Mouse (Mus musculus): ENCODE results near the gene Nsmf. TPM values are rescaled to one million over a fixed set of nuclear protein-coding genes. Genes with fewer than 3 reads are reported as not detected.
A peak's percentile ranks its signal among the peaks of the same experiment; 100 is the strongest.

The Nsmf gene
- polyA plus RNA-seq, 1 experiment from 2014 or later = 71.1 TPM

DNA sequence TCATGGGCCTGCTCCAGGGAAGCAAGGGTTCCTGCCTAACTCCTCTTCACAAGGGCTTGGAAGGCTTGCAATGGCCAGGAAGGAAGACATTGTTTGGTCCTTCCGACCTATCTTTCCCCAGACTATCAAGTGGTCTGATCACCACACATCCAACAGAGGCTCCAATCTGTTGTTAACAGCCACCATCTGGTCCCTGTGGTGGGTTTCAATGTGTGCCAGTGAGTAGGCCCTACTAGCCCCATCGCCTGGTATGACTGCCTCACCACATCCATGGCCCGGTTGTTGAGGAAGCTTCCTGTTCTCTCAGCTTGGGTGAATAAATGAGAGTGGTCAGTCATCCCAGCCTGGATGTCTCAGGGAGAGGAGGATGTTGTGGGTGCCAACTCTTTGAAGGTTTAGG lies 34.5 kb downstream of the Nsmf start:
- peaks cover 10% of the 10 kb centered on the region; the same call in 1 of the 2 replicates for H3K4me1 ChIP-seq

DNA sequence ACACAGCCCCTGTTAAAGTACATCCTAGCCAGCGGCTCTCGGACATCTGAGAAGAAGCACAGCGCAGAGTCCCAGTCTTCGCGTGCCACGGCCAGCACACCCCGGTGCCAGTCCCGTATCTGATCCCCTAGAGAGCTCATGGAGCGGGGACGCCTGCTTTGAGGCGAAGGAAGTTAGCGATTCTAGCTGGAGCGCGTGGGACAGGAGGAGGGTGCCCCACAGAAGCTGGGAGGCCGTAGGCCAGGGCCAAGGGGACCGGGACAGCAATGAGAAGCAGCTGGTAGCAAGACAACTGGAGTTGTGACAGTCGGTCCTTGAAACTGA lies 40.6 kb downstream of the Nsmf start:
- no peaks in the 10 kb centered on the region for H3K9me3 ChIP-seq
- 0 out of 2 replicates have a peak, but pooled peaks cover 4% of the 10 kb centered on the region for H3K4me1 ChIP-seq
- WGBS = 24% methylated on average over 17 of the region's 17 CpGs
- no peak overlapping the region for H3K27ac ChIP-seq
- H3K4me3 ChIP-seq = peak overlapping the region; percentile 18
- peaks cover 4% of the 10 kb centered on the region; the same call in 1 of the 2 replicates for H3K27me3 ChIP-seq
- H3K4me2 ChIP-seq = peak overlapping the region; percentile 50
- ATAC-seq (ENCODE audit: borderline replicate concordance, extremely low read depth, low FRiP score, low TSS enrichment) = 0 out of 2 replicates have a peak, but pooled peaks have one; percentile 12
- no peak overlapping the region for H3K9ac ChIP-seq
- no peaks in the 10 kb centered on the region for H3K36me3 ChIP-seq

More for the DNA sequence above, 34.5 kb downstream of the Nsmf start:
- H3K36me3 ChIP-seq = no peaks in the 10 kb centered on the region
- no peak overlapping the region for H3K4me3 ChIP-seq
- H3K27ac ChIP-seq = no peak overlapping the region
- no peak overlapping the region for H3K4me2 ChIP-seq
- H3K9me3 ChIP-seq = no peaks in the 10 kb centered on the region
- no peaks in the 10 kb centered on the region for H3K27me3 ChIP-seq
- no peak overlapping the region for H3K9ac ChIP-seq
- WGBS = 72% methylated on average over 3 of the region's 3 CpGs
- ATAC-seq (ENCODE audit: borderline replicate concordance, extremely low read depth, low FRiP score, low TSS enrichment) = no peak

DNA sequence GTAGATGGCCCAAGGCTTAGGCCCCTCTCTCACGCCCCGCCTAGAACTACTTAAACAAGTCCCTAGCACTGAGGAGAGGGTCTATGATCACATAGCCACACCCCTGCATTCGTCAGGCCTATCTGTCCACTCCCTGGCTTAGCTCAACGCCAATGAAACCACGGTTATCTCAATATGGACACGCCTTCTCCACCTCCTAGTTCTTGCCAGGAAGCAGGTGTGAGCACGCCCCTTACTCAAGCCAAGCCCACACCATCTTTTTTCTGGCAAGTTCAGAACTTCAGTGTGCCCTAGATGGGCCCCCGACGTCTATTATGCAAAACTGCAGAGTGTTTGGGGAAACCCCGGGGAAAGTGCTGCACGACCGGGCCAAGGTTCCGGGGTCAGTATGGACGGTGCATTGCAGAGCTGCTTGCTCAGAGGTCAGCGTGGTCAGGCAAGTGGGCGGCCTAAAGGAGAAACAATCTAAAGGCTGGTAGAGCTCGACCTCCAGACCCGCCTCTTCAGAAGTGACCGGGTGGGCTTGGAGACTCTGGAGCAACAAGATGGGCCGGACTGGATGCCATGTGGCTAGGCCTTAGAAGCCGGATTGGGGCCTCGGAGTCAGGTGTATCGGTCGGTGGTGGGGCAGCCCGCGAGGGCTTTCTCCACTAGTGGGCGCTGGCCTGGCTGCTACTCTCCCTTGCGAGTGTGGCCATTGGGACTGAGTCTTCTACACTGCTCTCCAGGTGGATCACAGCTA lies 41.1 kb downstream of the Nsmf start, which contains the start of gene Noxa1:
Gene Noxa1 (minus strand): TSS at position 41 of the 742 bp plus-strand sequence.
- H3K36me3 ChIP-seq = no peaks in the 10 kb centered on the region
- peaks cover 4% of the 10 kb centered on the region; the same call in 1 of the 2 replicates for H3K27me3 ChIP-seq
- no peak within 1 kb of the TSS for H3K9ac ChIP-seq
- H3K4me2 ChIP-seq = peak within 1 kb of the TSS; percentile 50
- 0 out of 2 replicates have a peak, but pooled peaks cover 4% of the 10 kb centered on the region for H3K4me1 ChIP-seq
- no peaks in the 10 kb centered on the region for H3K9me3 ChIP-seq
- H3K27ac ChIP-seq = no peak within 1 kb of the TSS
- peak; percentile 74 for ATAC-seq (ENCODE audit: borderline replicate concordance, extremely low read depth, low FRiP score, low TSS enrichment)
- 36% methylated on average over 28 of the region's 28 CpGs for WGBS
- peak within 1 kb of the TSS; percentile 18 for H3K4me3 ChIP-seq

GRCm38 (mm10) chr2:25098005-25098615 lies 44.0 kb downstream of the Nsmf start:
- Histone ChIP-seq H3K4me3 (no peak overlapping the region), H3K9ac (no peak overlapping the region), H3K9me3 (no peaks in the 10 kb centered on the region), H3K27me3 (peaks cover 4% of the 10 kb centered on the region; the same call in 1 of the 2 replicates), H3K27ac (no peak overlapping the region), H3K4me1 (0 out of 2 replicates have a peak, but pooled peaks cover 4% of the 10 kb centered on the region), H3K4me2 (no peak overlapping the region), H3K36me3 (no peaks in the 10 kb centered on the region)
- 56% methylated on average over 3 of the region's 3 CpGs for WGBS
- no peak for ATAC-seq (ENCODE audit: borderline replicate concordance, extremely low read depth, low FRiP score, low TSS enrichment)

DNA sequence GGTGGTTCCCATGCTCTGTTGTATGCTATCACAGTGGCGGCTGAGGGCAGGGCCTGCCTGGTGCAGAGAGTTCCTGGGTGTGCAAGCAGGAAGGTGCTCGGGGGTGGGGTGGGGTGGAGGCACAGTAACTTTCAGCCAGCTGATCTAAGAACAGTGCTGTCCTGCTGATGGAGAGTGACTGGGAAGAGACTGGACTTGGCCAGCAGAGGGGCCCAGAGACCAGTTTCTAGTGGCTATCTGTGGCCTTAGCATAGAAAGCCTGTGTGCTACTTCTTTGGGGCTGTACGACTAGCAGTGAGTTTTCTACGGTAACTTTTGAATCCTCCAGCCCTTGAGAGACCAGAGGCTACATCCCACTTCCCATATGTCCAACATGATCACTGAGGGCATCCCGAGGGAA lies 44.8 kb downstream of the Nsmf start:
- WGBS = 54% methylated on average over 5 of the region's 5 CpGs

GRCm38 (mm10) chr2:25099703-25100102 lies 45.5 kb downstream of the Nsmf start:
- Histone ChIP-seq H3K4me3 (no peak overlapping the region), H3K27ac (no peak overlapping the region), H3K4me1 (0 out of 2 replicates have a peak, but pooled peaks cover 2% of the 10 kb centered on the region), H3K36me3 (no peaks in the 10 kb centered on the region), H3K9ac (no peak overlapping the region), H3K4me2 (no peak overlapping the region), H3K9me3 (no peaks in the 10 kb centered on the region), H3K27me3 (peaks cover under 1% of the 10 kb centered on the region; the same call in 1 of the 2 replicates)
- ATAC-seq (ENCODE audit: borderline replicate concordance, extremely low read depth, low FRiP score, low TSS enrichment) = no peak
- WGBS = 72% methylated on average over 3 of the region's 3 CpGs

More for the DNA sequence above, 44.8 kb downstream of the Nsmf start:
- 0 out of 2 replicates have a peak, but pooled peaks cover 4% of the 10 kb centered on the region for H3K4me1 ChIP-seq
- H3K9ac ChIP-seq = no peak overlapping the region
- no peak overlapping the region for H3K4me2 ChIP-seq
- H3K4me3 ChIP-seq = no peak overlapping the region
- H3K9me3 ChIP-seq = no peaks in the 10 kb centered on the region
- ATAC-seq (ENCODE audit: borderline replicate concordance, extremely low read depth, low FRiP score, low TSS enrichment) = no peak
- peaks cover 4% of the 10 kb centered on the region; the same call in 1 of the 2 replicates for H3K27me3 ChIP-seq
- H3K36me3 ChIP-seq = no peaks in the 10 kb centered on the region
- no peak overlapping the region for H3K27ac ChIP-seq

- no peaks in the 10 kb centered on the region for H3K27me3 ChIP-seq
- 83% methylated on average over 2 of the region's 2 CpGs for WGBS
- no peak for ATAC-seq (ENCODE audit: borderline replicate concordance, extremely low read depth, low FRiP score, low TSS enrichment)
- no peak overlapping the region for H3K27ac ChIP-seq
- H3K9me3 ChIP-seq = no peaks in the 10 kb centered on the region
- no peak overlapping the region for H3K9ac ChIP-seq
- H3K36me3 ChIP-seq = no peaks in the 10 kb centered on the region
- peaks cover 10% of the 10 kb centered on the region; the same call in 1 of the 2 replicates for H3K4me1 ChIP-seq
- H3K4me2 ChIP-seq = no peak overlapping the region
- H3K4me3 ChIP-seq = no peak overlapping the region
These were observed 50.0 kb downstream of the Nsmf start for GRCm38 (mm10) chr2:25104122-25104521.

DNA sequence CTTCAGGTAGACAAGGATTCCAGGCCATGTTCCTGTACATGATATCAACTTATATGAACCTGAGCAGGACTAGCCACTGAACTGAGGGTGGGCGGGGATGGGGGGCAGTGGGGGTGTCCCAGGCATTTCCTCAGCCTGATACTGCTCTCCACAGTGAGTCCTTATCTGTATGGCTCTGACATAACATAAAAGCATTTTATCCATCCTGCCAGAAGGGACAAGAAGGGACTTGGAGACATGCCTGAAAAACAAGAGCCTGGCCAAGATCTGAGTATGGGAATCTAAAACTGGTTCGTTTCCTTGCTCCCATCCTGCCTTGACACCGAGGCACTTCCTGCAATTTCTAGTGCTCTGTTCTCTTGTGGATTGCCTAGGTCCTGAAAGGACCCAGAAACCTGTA lies 51.9 kb downstream of the Nsmf start:
- H3K27ac ChIP-seq = no peak overlapping the region
- H3K4me3 ChIP-seq = no peak overlapping the region
- H3K9ac ChIP-seq = no peak overlapping the region
- H3K9me3 ChIP-seq = no peaks in the 10 kb centered on the region
- 0 out of 2 replicates have a peak, but pooled peaks have one; percentile 49 for ATAC-seq (ENCODE audit: borderline replicate concordance, extremely low read depth, low FRiP score, low TSS enrichment)
- no peaks in the 10 kb centered on the region for H3K36me3 ChIP-seq
- WGBS = 49% methylated on average over 3 of the region's 3 CpGs
- no peak overlapping the region for H3K4me2 ChIP-seq
- H3K27me3 ChIP-seq = no peaks in the 10 kb centered on the region
- H3K4me1 ChIP-seq = peaks cover 13% of the 10 kb centered on the region; the same call in 1 of the 2 replicates

DNA sequence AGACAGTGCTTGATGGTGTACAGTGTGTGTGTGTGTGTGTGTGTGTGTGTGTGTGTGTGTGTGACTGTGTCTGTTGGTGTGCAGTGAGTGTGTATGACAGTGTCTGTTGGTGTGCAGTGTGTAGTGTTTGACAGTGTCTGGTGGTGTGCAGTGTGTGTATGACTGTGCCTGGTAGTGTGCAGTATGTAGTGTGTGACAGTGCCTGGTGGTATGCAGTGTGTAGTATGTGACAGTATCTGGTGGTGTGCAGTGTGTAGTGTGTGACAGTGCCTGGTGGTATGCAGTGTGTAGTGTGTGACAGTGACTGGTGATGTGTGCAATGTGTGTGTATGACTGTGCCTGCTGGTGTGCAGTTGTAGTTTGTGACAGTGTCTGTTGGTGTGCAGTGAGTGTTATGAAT lies 55.3 kb downstream of the Nsmf start:
- Histone ChIP-seq H3K4me1 (peaks cover 13% of the 10 kb centered on the region; the same call in 1 of the 2 replicates), H3K4me2 (no peak overlapping the region), H3K27ac (no peak overlapping the region), H3K9me3 (no peaks in the 10 kb centered on the region), H3K27me3 (no peaks in the 10 kb centered on the region), H3K9ac (no peak overlapping the region), H3K36me3 (no peaks in the 10 kb centered on the region), H3K4me3 (no peak overlapping the region)
- no peak for ATAC-seq (ENCODE audit: borderline replicate concordance, extremely low read depth, low FRiP score, low TSS enrichment)

DNA sequence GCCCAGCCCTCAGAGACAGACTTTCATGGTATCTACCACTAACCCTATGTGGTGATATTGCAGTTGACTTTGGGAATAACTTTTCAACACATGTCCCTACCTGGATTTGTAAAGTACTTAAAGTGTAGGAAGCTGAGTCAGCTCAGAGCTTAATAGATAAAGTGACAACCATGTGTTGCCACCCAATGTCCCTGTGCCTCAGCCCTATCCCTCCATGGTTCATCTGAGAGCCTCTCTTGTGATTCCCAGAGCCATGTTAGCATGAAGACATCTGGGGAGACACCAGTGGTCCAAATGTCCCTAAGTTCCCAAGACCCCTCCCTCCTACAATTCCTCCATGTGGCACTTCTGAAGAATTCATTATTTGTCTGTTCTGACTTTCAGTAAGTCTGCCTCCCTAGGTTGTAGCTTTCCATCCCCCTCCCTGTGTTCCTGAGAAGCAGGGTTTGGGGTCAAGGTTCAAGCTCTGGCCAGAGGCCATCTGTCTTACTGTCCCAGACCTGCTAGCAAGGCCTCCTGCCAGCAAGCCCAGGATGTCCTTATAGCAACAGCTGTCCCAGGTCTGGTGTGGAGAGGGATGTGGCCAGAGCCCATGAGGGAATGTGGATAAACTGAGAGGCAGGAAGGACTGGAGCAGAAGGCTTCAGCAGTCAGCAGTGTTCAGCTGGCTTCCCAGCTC lies 56.5 kb downstream of the Nsmf start:
- H3K4me1 ChIP-seq = peaks cover 13% of the 10 kb centered on the region; the same call in 1 of the 2 replicates
- no peaks in the 10 kb centered on the region for H3K27me3 ChIP-seq
- ATAC-seq (ENCODE audit: borderline replicate concordance, extremely low read depth, low FRiP score, low TSS enrichment) = no peak
- no peak overlapping the region for H3K4me2 ChIP-seq
- H3K4me3 ChIP-seq = no peak overlapping the region
- H3K36me3 ChIP-seq = no peaks in the 10 kb centered on the region
- no peaks in the 10 kb centered on the region for H3K9me3 ChIP-seq
- H3K27ac ChIP-seq = peak overlapping the region; percentile 85
- H3K9ac ChIP-seq = no peak overlapping the region

DNA sequence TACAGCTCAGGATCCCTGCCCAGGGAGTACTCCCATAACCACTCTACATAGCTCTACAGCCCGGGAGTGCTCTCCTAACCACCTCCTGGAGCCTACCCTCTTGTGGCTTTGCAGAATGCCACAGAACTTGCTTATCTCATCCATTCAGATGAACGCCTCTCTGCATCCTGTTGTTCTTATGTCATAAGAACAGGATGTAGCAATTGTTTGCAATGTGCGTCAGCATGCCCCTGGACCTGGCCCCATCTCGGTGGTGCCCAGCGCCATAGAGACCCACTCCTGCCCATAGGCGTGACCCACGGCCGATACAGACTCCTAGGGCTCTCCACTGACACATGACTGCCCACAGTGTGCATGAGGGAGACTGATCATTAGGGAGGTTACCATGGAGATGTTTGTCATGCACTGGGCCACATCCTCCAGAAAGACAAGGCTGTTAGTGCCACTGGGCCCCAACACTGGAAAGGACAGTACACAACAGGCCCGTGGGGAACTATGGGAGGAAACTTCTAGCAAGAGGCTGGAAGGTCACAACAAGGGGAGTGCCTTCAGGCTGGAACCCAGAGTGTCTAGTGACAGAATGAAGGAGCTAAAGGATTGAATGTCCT lies 57.1 kb downstream of the Nsmf start:
- 47% methylated on average over 9 of the region's 9 CpGs for WGBS
- no peaks in the 10 kb centered on the region for H3K36me3 ChIP-seq
- peak overlapping the region; percentile 85 for H3K27ac ChIP-seq
- ATAC-seq (ENCODE audit: borderline replicate concordance, extremely low read depth, low FRiP score, low TSS enrichment) = peak; percentile 60
- H3K4me1 ChIP-seq = peaks cover 11% of the 10 kb centered on the region; the same call in 1 of the 2 replicates
- no peak overlapping the region for H3K4me3 ChIP-seq
- no peak overlapping the region for H3K4me2 ChIP-seq
- no peaks in the 10 kb centered on the region for H3K9me3 ChIP-seq
- no peak overlapping the region for H3K9ac ChIP-seq
- H3K27me3 ChIP-seq = no peaks in the 10 kb centered on the region
